Mouse (Mus musculus): ENCODE data around the gene Psme1. TPM values are rescaled to one million over a fixed set of nuclear protein-coding genes. Genes with fewer than 3 reads are reported as not detected.

Gene Psme1
- polyA plus RNA-seq, 1 experiment: 82.8 TPM

- no peak for DNase-seq (ENCODE audit: extremely low spot score in 1 of 2, low spot score in 1 of 2)
Observed at GRCm38 (mm10) chr14:55596036-55596690, 18.2 kb downstream of the Psme1 start.

- no peak for DNase-seq (ENCODE audit: extremely low spot score in 1 of 2, low spot score in 1 of 2)
Observed at GRCm38 (mm10) chr14:55598521-55599390, 20.8 kb downstream of the Psme1 start.

- no peak for DNase-seq (ENCODE audit: extremely low spot score in 1 of 2, low spot score in 1 of 2)
Observed at GRCm38 (mm10) chr14:55603271-55603632, 25.3 kb downstream of the Psme1 start, which contains the start of gene Irf9. TSS of gene Irf9 (plus strand) at chr14:55603571.

GRCm38 (mm10) chr14:55603633-55604576, 26.0 kb downstream of the Psme1 start:
- DNase-seq (ENCODE audit: extremely low spot score in 1 of 2, low spot score in 1 of 2): peak; percentile 78 to 90

GRCm38 (mm10) chr14:55604823-55605222, 26.9 kb downstream of the Psme1 start:
- DNase-seq (ENCODE audit: extremely low spot score in 1 of 2, low spot score in 1 of 2): no peak

- no peak for DNase-seq (ENCODE audit: extremely low spot score in 1 of 2, low spot score in 1 of 2)
Observed at GRCm38 (mm10) chr14:55605743-55606459, 28.0 kb downstream of the Psme1 start.

GRCm38 (mm10) chr14:55608339-55608738, 30.4 kb downstream of the Psme1 start:
- DNase-seq (ENCODE audit: extremely low spot score in 1 of 2, low spot score in 1 of 2): no peak

GRCm38 (mm10) chr14:55613346-55613745, 35.4 kb downstream of the Psme1 start:
- DNase-seq (ENCODE audit: extremely low spot score in 1 of 2, low spot score in 1 of 2): no peak

GRCm38 (mm10) chr14:55614565-55615178, 36.7 kb downstream of the Psme1 start:
- DNase-seq (ENCODE audit: extremely low spot score in 1 of 2, low spot score in 1 of 2): no peak

- no peak for DNase-seq (ENCODE audit: extremely low spot score in 1 of 2, low spot score in 1 of 2)
Observed at GRCm38 (mm10) chr14:55615876-55616275, 38.0 kb downstream of the Psme1 start.

- no peak for DNase-seq (ENCODE audit: extremely low spot score in 1 of 2, low spot score in 1 of 2)
Observed at GRCm38 (mm10) chr14:55616844-55617243, 38.9 kb downstream of the Psme1 start.

GRCm38 (mm10) chr14:55617822-55618221, 39.9 kb downstream of the Psme1 start, which contains the start of gene Rec8:
TSS of gene Rec8 (plus strand) at chr14:55618037.
- DNase-seq (ENCODE audit: extremely low spot score in 1 of 2, low spot score in 1 of 2): no peak

GRCm38 (mm10) chr14:55618486-55619195, 40.7 kb downstream of the Psme1 start:
- no peak for DNase-seq (ENCODE audit: extremely low spot score in 1 of 2, low spot score in 1 of 2)

- DNase-seq (ENCODE audit: extremely low spot score in 1 of 2, low spot score in 1 of 2): no peak
Observed at GRCm38 (mm10) chr14:55628077-55628827, 50.3 kb downstream of the Psme1 start.

- DNase-seq (ENCODE audit: extremely low spot score in 1 of 2, low spot score in 1 of 2): peak in 1 of 2 experiments; percentile 54
Observed at GRCm38 (mm10) chr14:55629312-55629711, 51.4 kb downstream of the Psme1 start.

All from frontal cortex, adult 2 months (tissue).